Mouse (Mus musculus): ENCODE results near the gene Tnip1. TPM values are rescaled to one million over a fixed set of nuclear protein-coding genes. Genes with fewer than 3 reads are reported as not detected.

The Tnip1 gene
- 8.9 and 9.9 TPM in 2 replicates for polyA plus RNA-seq (2014; fragmentation: Nextera tagmentation; extraction: Ambion mirVana)

- H3K4me2 ChIP-seq: no peak within 1 kb of the TSS
- H3K9ac ChIP-seq (ENCODE audit: low read length): no peak within 1 kb of the TSS
- H3K4me3 ChIP-seq (ENCODE audit: low read depth, low read length): no peak within 1 kb of the TSS
- DNase-seq (ENCODE audit: low spot score, missing footprints) (no peak), ATAC-seq (ENCODE audit: low FRiP score) (no peak)
- no peaks in the 10 kb centered on the region for H3K36me3 ChIP-seq (ENCODE audit: control insufficient read depth, insufficient read depth, low read length)
- no peaks in the 10 kb centered on the region for H3K27me3 ChIP-seq (ENCODE audit: control insufficient read depth, insufficient read depth, low read length)
- WGBS: 54% methylated on average over 6 of the region's 6 CpGs
- no peaks in the 10 kb centered on the region for H3K9me3 ChIP-seq (ENCODE audit: control insufficient read depth, low read length)
- no peak within 1 kb of the TSS for H3K27ac ChIP-seq (ENCODE audit: low read depth, low read length)
- no peaks in the 10 kb centered on the region for H3K4me1 ChIP-seq (ENCODE audit: control insufficient read depth, insufficient read depth, low read length)
These were observed at the start of gene Tnip1 for GRCm38 (mm10) chr11:54962810-54963209. Tnip1 (minus strand) TSS chr11:54962917.

- Histone ChIP-seq H3K4me3 (ENCODE audit: low read depth, low read length) (no peak overlapping the region), H3K9me3 (ENCODE audit: control insufficient read depth, low read length) (no peaks in the 10 kb centered on the region), H3K27ac (ENCODE audit: low read depth, low read length) (no peak overlapping the region), H3K4me1 (ENCODE audit: control insufficient read depth, insufficient read depth, low read length) (no peaks in the 10 kb centered on the region), H3K36me3 (ENCODE audit: control insufficient read depth, insufficient read depth, low read length) (no peaks in the 10 kb centered on the region), H3K9ac (ENCODE audit: low read length) (no peak overlapping the region), H3K4me2 (no peak overlapping the region), H3K27me3 (ENCODE audit: control insufficient read depth, insufficient read depth, low read length) (no peaks in the 10 kb centered on the region)
- 92% methylated on average over 3 of the region's 3 CpGs for WGBS
- no peak for DNase-seq (ENCODE audit: low spot score, missing footprints)
- ATAC-seq (ENCODE audit: low FRiP score): no peak
These were observed 48.7 kb upstream of the Tnip1 start for GRCm38 (mm10) chr11:55011440-55011839.

- H3K36me3 ChIP-seq (ENCODE audit: control insufficient read depth, insufficient read depth, low read length): no peaks in the 10 kb centered on the region
- no peak overlapping the region for H3K4me2 ChIP-seq
- no peaks in the 10 kb centered on the region for H3K27me3 ChIP-seq (ENCODE audit: control insufficient read depth, insufficient read depth, low read length)
- 85% methylated on average over 6 of the region's 6 CpGs for WGBS
- no peaks in the 10 kb centered on the region for H3K4me1 ChIP-seq (ENCODE audit: control insufficient read depth, insufficient read depth, low read length)
- no peak overlapping the region for H3K4me3 ChIP-seq (ENCODE audit: low read depth, low read length)
- H3K9me3 ChIP-seq (ENCODE audit: control insufficient read depth, low read length): no peaks in the 10 kb centered on the region
- no peak overlapping the region for H3K27ac ChIP-seq (ENCODE audit: low read depth, low read length)
- ATAC-seq (ENCODE audit: low FRiP score) (no peak), DNase-seq (ENCODE audit: low spot score, missing footprints) (no peak)
- H3K9ac ChIP-seq (ENCODE audit: low read length): no peak overlapping the region
These were observed 45.5 kb upstream of the Tnip1 start for GRCm38 (mm10) chr11:55008230-55008629.

GRCm38 (mm10) chr11:55005684-55006083 is 43.0 kb upstream of the Tnip1 start:
- Histone ChIP-seq H3K4me1 (ENCODE audit: control insufficient read depth, insufficient read depth, low read length) (no peaks in the 10 kb centered on the region), H3K9ac (ENCODE audit: low read length) (no peak overlapping the region), H3K36me3 (ENCODE audit: control insufficient read depth, insufficient read depth, low read length) (no peaks in the 10 kb centered on the region), H3K27ac (ENCODE audit: low read depth, low read length) (no peak overlapping the region), H3K9me3 (ENCODE audit: control insufficient read depth, low read length) (no peaks in the 10 kb centered on the region), H3K4me3 (ENCODE audit: low read depth, low read length) (no peak overlapping the region), H3K27me3 (ENCODE audit: control insufficient read depth, insufficient read depth, low read length) (no peaks in the 10 kb centered on the region), H3K4me2 (no peak overlapping the region)
- DNase-seq (ENCODE audit: low spot score, missing footprints) (no peak), ATAC-seq (ENCODE audit: low FRiP score) (no peak)
- 85% methylated on average over 5 of the region's 5 CpGs for WGBS

GRCm38 (mm10) chr11:55004970-55005502 is 42.3 kb upstream of the Tnip1 start:
- no peak for DNase-seq (ENCODE audit: low spot score, missing footprints)
- Histone ChIP-seq H3K4me3 (ENCODE audit: low read depth, low read length) (no peak overlapping the region), H3K36me3 (ENCODE audit: control insufficient read depth, insufficient read depth, low read length) (no peaks in the 10 kb centered on the region), H3K9me3 (ENCODE audit: control insufficient read depth, low read length) (no peaks in the 10 kb centered on the region), H3K27me3 (ENCODE audit: control insufficient read depth, insufficient read depth, low read length) (no peaks in the 10 kb centered on the region), H3K9ac (ENCODE audit: low read length) (no peak overlapping the region), H3K4me1 (ENCODE audit: control insufficient read depth, insufficient read depth, low read length) (no peaks in the 10 kb centered on the region), H3K27ac (ENCODE audit: low read depth, low read length) (no peak overlapping the region), H3K4me2 (no peak overlapping the region)
- WGBS: 86% methylated on average over 7 of the region's 7 CpGs
- ATAC-seq (ENCODE audit: low FRiP score): no peak

- DNase-seq (ENCODE audit: low spot score, missing footprints) (no peak), ATAC-seq (ENCODE audit: low FRiP score) (no peak)
- no peak overlapping the region for H3K4me3 ChIP-seq (ENCODE audit: low read depth, low read length)
- no peaks in the 10 kb centered on the region for H3K4me1 ChIP-seq (ENCODE audit: control insufficient read depth, insufficient read depth, low read length)
- H3K36me3 ChIP-seq (ENCODE audit: control insufficient read depth, insufficient read depth, low read length): no peaks in the 10 kb centered on the region
- no peak overlapping the region for H3K4me2 ChIP-seq
- H3K27me3 ChIP-seq (ENCODE audit: control insufficient read depth, insufficient read depth, low read length): no peaks in the 10 kb centered on the region
- 37% methylated on average over 2 of the region's 2 CpGs for WGBS
- no peaks in the 10 kb centered on the region for H3K9me3 ChIP-seq (ENCODE audit: control insufficient read depth, low read length)
- H3K27ac ChIP-seq (ENCODE audit: low read depth, low read length): no peak overlapping the region
- no peak overlapping the region for H3K9ac ChIP-seq (ENCODE audit: low read length)
These were observed 36.0 kb upstream of the Tnip1 start for GRCm38 (mm10) chr11:54998708-54999107.

- Histone ChIP-seq H3K27me3 (ENCODE audit: control insufficient read depth, insufficient read depth, low read length) (no peaks in the 10 kb centered on the region), H3K27ac (ENCODE audit: low read depth, low read length) (no peak overlapping the region), H3K4me1 (ENCODE audit: control insufficient read depth, insufficient read depth, low read length) (no peaks in the 10 kb centered on the region), H3K9ac (ENCODE audit: low read length) (no peak overlapping the region; the same call in 1 of the 2 replicates), H3K4me3 (ENCODE audit: low read depth, low read length) (no peak overlapping the region), H3K4me2 (no peak overlapping the region), H3K9me3 (ENCODE audit: control insufficient read depth, low read length) (no peaks in the 10 kb centered on the region), H3K36me3 (ENCODE audit: control insufficient read depth, insufficient read depth, low read length) (no peaks in the 10 kb centered on the region)
- peak; percentile 92 for DNase-seq (ENCODE audit: low spot score, missing footprints)
- 0 out of 2 replicates have a peak, but pooled peaks have one; percentile 58 for ATAC-seq (ENCODE audit: low FRiP score)
- 6% methylated on average over 12 of the region's 12 CpGs for WGBS
These were observed 35.6 kb upstream of the Tnip1 start for GRCm38 (mm10) chr11:54998284-54998683.

- Histone ChIP-seq H3K9ac (ENCODE audit: low read length) (no peak overlapping the region), H3K4me1 (ENCODE audit: control insufficient read depth, insufficient read depth, low read length) (no peaks in the 10 kb centered on the region), H3K4me3 (ENCODE audit: low read depth, low read length) (no peak overlapping the region), H3K4me2 (no peak overlapping the region), H3K36me3 (ENCODE audit: control insufficient read depth, insufficient read depth, low read length) (no peaks in the 10 kb centered on the region), H3K27me3 (ENCODE audit: control insufficient read depth, insufficient read depth, low read length) (no peaks in the 10 kb centered on the region), H3K27ac (ENCODE audit: low read depth, low read length) (no peak overlapping the region), H3K9me3 (ENCODE audit: control insufficient read depth, low read length) (no peaks in the 10 kb centered on the region)
- DNase-seq (ENCODE audit: low spot score, missing footprints) (no peak), ATAC-seq (ENCODE audit: low FRiP score) (no peak)
- WGBS: 64% methylated on average over 7 of the region's 7 CpGs
These were observed 33.5 kb upstream of the Tnip1 start for GRCm38 (mm10) chr11:54996176-54996575.

GRCm38 (mm10) chr11:54989920-54990319 is 27.2 kb upstream of the Tnip1 start:
- no peak for DNase-seq (ENCODE audit: low spot score, missing footprints)
- no peak overlapping the region for H3K4me3 ChIP-seq (ENCODE audit: low read depth, low read length)
- no peak for ATAC-seq (ENCODE audit: low FRiP score)

More at GRCm38 (mm10) chr11:54989920-54990319, 27.2 kb upstream of the Tnip1 start:
- H3K9me3 ChIP-seq (ENCODE audit: control insufficient read depth, low read length): no peaks in the 10 kb centered on the region
- no peak overlapping the region for H3K9ac ChIP-seq (ENCODE audit: low read length)
- H3K4me1 ChIP-seq (ENCODE audit: control insufficient read depth, insufficient read depth, low read length): no peaks in the 10 kb centered on the region
- H3K36me3 ChIP-seq (ENCODE audit: control insufficient read depth, insufficient read depth, low read length): no peaks in the 10 kb centered on the region
- no peak overlapping the region for H3K27ac ChIP-seq (ENCODE audit: low read depth, low read length)
- H3K27me3 ChIP-seq (ENCODE audit: control insufficient read depth, insufficient read depth, low read length): no peaks in the 10 kb centered on the region
- H3K4me2 ChIP-seq: no peak overlapping the region

Measured in midbrain, embryonic 11.5 days (tissue).